Comparison of ENCODE assay signal across 19 mouse cellular contexts in genomic region chr2:9704266-9704665, GRCm38 (mm10).
DNase-seq lines count a peak whose midpoint lies in the region; ATAC-seq lines count a peak whose summit lies in the region.
"Had no signal": no experiment of that assay in that cellular context is flagged by ENCODE, and none has a peak within 500 bp of the region (broad histone marks: within the 10 kb centered on the region; RNA-seq: fewer than 3 reads in every experiment).

No protein-coding gene starts in this region.

- peak; percentile 11 for DNase-seq in cerebellum, adult 9-10 months
- DNase-seq in heart, postnatal 4 days = peak; percentile 12
- no peak for DNase-seq in heart, adult 11 months
- peak; percentile 9 for DNase-seq in lung, postnatal 10 days
- DNase-seq in lung, adult 18-20 months = no peak
- DNase-seq in NIH3T3 (ENCODE audit: low read depth) = peak; percentile 31
- DNase-seq: adrenal gland, adult 2 months; adrenal gland, postnatal 25 days; cerebellum, adult 11 months; forebrain, postnatal 0 days; gastrocnemius, postnatal 25 days; heart, adult 18-20 months; heart, postnatal 10 days had no signal

- ATAC-seq in cerebellum, adult (ENCODE audit: insufficient number of reproducible peaks, low FRiP score, low TSS enrichment) = no peak
- no peak for ATAC-seq in megakaryocyte, adult 5-6 weeks (ENCODE audit: poor library complexity, severe bottlenecking)
- ATAC-seq: activated CD4-positive, CD25-positive, alpha-beta regulatory T cell, adult 4 months; forebrain, embryonic 13.5 days; forebrain, postnatal 0 days; hindbrain, postnatal 0 days; Patski had no signal

Comparison
In these comparisons a context has a peak if more than half of its experiments do, and no peak if none do; other contexts are left out.
1. DNase-seq: peak in cerebellum, adult 9-10 months (single experiment), heart, postnatal 4 days (single experiment), lung, postnatal 10 days (single experiment) and NIH3T3 (single experiment); none in heart, adult 11 months (single experiment) and lung, adult 18-20 months (0 of 2).